Mouse (Mus musculus) kidney, postnatal 25 days (tissue): Measurements from ENCODE around the gene Senp3.
"Not testable (repeated sequence)": the region's sequence is repeated elsewhere in the genome, so short reads cannot be mapped to it uniquely, and the experiment has no call there.

ENCODE experiments used
- DNase-seq, 2 experiments: peaks; one replicate each; pipeline ENCODE4 v3.0.0; 2021; ENCODE audit warnings: mixed read lengths in 2 of 2

Senp3 gene

DNA sequence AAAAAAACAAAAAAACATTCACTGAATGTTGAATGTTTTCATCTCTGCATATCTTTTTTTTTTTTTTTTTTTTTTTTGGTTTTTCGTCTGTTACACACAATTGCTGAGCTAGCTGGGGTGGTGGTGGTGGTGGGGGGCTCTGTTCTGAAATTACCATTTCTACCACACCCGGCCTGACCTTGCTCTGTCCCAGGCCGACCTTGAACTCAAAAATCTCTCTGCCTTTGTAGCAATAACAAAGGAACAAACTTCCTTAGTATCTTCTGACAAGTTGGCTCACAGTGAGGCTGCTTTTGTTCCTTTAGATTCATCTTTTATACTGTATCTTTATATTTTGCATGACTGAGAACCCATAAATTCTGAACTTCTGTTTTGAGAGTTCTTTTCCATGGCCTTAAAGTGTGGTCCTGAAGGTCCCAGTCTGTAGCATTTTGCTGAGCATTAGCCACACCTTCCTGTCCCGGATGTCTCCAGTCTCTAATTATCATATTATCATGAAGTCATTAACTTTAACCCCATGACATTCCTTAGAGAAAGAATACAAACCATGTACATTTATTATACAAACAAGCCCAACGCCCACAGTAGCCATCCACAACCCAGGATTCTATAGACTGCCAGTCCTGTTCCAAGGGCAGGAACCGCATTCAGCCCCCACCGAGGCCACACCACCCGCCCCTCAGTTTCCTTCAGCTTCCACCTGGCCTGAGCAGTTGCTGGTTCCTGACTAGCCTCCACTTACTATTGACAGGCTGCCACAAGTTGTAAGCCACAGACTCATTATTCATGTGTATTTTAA, 22.1 kb upstream of the Senp3 start:
- no peak for DNase-seq

DNA sequence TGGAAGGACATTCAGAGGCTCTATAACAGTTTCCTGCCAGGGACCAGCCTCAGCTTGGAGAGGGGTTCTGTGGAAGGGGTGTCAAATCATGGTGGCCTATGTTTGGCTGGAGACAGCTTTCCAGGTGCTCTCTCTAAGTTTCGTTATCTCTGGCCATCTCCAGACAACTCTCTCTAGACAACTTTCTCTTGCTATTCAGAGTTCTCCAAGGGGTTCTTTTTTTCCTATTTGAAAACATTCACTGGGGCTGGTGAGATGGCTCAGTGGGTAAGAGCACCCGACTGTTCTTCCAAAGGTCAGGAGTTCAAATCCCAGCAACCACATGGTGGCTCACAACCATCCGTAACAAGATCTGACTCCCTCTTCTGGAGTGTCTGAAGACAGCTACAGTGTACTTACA, 21.5 kb upstream of the Senp3 start:
- DNase-seq = not testable (repeated sequence)

DNA sequence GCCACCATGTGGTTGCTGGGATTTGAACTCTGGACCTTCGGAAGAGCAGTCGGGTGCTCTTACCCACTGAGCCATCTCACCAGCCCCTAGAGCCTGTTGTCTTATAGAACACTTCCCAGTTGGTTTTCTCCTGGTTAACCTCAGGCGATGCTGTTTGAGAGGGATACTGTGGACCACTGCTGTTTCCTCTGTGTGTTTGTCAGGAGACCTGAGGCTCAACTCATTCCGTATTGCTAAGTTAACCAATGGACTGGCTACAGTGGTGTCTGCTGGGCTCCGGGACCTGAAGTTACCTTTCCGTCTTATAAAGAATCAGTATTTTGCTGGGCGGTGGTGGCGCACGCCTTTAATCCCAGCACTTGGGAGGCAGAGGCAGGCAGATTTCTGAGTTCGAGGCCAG, 21.0 kb upstream of the Senp3 start:
- not testable (repeated sequence) for DNase-seq

DNA sequence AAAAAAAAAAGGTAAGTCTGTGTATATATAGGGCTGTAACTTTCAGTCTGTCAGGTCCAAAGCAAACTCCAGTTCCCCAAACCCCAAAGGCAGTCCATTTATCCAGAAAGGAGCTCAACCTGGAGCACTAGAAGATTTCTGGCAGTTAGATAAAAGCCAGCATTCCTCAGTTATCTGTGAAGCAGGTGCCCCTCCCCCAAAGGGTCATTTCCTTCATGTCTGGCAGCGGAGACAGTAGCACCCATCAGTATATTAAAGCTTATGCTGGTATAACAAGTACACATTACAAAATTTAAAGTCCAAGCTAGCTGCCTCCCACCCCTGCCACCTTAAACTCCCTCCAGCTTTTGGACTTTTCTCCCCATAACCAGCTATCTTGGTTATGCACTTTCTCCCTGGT, 17.7 kb upstream of the Senp3 start:
- DNase-seq = no peak

DNA sequence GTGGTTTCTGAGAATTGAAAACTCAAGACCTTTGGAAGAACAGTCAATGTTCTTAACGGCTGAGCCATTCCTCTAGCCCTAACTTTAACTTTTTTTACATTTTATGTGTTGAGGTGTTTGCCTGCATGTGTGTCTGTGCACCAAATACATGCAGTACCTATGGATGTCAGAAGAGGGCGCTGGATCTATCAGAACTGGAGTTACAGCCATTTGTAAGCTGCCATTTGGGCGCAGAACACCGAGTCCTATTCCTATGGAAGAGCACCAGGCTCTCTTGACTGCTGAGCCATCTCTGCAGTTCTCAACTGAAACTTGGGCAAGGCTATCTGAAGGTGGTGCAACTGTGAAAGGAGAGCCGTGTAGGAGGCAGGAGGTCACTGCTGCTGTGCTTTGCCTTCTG, 16.7 kb upstream of the Senp3 start:
- DNase-seq = no peak

DNA sequence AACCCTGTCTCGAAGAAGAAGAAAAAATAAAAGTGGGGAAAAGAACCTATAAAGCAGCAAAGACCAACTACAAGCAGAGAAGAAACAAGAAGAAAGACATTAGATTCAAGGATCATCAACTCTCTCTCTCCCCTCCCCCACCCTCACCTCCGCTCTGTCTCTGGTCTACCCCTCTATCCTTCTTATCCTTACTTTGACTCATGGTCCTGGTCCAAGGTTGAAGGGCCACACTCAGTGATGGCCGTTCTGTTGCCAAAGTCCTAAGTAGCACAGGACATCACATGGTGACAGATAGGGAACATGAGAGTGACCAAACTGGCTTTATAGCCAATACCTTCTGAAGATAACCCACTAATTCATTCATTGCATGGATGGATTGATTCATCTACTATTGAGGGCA, 15.5 kb upstream of the Senp3 start:
- DNase-seq = no peak

DNA sequence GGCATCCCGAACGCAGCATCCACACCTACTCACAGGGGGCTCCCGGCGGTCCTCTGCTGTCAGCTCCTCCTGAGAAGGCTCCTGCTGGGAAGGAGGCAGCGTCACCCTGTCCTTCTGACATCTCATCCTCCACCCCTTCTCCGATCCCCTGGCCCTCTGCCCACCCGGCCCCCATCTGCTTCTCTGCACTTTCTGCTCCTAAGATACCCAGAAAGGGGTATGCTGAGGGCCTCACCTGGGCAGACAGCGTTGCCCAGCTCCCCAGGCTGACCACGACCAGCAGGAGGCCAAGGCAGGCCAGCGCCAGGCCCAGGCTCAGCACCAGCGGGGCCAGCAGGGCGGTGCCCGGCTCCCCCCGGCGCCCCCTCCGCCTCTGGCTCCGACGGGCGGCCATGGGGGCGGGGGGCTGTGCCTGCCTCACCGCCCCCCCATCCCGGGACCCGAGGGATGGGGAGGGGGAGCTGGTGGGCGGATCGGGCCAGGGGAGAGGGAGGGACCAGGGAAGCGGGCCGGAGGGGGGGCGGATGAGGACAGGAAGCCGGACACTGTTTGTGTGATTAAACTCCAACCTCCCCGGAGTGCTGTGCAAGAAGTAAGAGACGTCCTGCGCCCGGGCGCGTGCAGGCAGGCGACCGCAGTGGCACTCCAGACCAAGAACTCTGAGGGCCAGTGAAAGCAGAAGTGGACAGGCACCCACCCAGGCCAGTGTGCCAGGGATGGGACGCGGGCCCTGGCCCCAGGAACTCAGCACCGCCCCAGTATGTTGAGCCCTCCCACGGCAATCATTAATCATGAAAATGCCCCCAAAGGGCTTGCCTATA, 13.7 kb upstream of the Senp3 start, which contains the start of the genes Tnfsf12 and Tnfsfm13:
Gene Tnfsf12 (minus strand): TSS at position 489 of the 821 bp plus-strand sequence.
Gene Tnfsfm13 (minus strand): TSS at position 738 of the 821 bp plus-strand sequence.
- peak; percentile 88 to 92 for DNase-seq

DNA sequence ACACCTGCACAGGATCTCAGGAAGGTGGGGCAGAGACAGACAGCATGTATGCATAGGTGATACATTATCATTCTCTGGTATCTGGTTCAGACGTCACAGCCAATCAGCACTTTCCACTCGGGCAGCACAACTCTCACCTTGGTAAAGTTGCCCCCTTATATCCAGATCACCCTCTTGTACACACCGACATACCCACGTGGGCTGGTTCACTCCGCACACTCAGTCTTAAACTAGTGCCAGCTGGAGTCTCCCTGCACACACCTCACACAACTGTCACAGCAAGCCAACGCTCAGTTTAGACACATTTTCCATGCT, 13.1 kb upstream of the Senp3 start:
- no peak for DNase-seq

DNA sequence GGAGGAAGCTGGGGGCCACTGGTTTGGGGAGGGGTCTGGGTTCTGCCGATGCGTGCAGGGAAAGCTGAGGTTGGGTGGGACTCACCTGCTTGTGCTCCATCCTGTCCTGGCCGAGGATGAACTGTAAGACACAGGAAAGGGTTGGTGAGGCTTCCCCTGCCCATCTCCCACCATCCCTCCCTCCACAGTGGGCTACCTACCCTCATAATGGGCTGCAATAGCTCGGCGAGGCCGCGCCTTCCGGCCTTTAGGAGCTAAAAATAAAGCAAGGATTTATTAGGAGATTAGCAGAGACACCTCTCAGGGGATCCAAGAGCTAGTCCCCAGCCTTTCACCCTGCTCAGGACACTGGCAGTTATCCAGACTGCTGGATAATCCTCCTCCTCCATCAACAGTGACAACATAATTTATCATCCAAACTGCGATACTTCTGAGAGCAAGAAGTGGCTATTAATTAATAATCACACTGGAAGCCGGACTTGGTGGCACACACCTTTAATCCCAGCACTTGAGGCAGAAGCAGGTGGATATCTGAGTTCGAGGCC, 11.6 kb upstream of the Senp3 start:
- DNase-seq = peak in 1 of 2 experiments; percentile 25

DNA sequence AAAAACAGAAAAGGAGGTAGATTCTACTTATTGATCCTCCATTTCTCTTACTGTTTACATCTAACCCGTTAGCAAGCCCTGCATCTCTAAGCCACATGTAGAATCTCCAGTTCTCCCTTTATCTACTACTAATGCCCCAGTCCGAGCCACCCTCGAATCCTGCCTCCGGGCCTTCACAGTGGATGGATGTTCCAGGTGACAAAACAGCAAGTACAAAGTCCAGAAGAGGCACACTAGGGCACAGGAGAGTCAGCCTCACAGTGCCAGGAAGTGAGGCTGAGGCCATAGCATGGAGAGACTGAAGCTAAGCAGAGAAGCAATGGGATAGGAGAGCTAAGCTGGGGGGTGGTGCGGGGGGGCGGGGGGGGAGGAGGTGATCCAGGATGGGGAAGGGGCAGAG, 11.0 kb upstream of the Senp3 start:
- DNase-seq = peak; percentile 68 to 87

DNA sequence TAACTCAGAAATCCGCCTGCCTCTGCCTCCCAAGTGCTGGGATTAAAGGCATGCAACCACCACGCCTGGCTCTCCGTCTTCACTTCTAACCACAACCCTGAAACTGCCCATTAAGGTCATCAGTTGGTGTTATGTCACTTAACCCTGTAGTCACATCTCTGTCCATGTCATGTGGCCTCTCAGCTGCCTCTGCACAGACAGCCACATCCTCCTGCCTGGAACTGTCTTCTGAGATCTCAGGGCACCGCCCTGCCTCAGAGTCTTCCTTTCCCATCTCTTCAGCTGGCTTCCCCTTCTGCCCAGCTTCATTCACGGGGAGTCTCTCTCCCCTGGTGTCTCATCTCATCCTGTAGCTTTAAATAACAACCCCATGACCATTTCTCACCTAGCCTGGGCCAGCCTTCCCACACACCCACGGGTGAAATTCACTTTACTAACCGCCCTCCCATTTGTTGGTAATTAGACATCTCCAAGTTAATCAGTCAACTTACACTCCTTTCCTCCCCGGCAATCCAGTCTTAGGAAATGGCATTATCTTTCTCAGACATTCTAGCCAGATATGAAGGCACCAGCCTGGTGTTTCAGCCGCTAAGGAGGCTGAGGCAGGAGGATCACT, 10.4 kb upstream of the Senp3 start:
- DNase-seq = peak; percentile 28 to 63

DNA sequence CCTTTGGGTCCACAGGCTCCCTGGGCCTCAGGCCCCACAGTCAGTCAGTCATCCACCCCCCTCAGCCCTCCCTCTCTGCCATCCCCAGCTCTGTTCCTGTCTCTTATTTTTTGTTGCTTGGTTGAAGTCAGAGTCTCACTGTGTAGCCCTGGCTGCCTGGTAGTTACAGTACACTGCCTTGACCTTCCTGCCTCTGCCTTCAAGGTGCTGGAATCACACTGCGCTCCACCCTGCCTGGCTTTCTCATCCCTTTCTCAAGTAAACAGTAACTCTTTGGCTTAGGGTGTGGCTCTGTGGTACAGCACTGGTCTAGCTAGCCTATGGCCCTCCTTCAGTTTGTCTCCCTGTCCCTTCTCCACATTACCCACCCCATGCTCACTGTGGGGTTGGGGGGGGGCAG, 8.0 kb upstream of the Senp3 start:
- DNase-seq = peak in 1 of 2 experiments; percentile 66

DNA sequence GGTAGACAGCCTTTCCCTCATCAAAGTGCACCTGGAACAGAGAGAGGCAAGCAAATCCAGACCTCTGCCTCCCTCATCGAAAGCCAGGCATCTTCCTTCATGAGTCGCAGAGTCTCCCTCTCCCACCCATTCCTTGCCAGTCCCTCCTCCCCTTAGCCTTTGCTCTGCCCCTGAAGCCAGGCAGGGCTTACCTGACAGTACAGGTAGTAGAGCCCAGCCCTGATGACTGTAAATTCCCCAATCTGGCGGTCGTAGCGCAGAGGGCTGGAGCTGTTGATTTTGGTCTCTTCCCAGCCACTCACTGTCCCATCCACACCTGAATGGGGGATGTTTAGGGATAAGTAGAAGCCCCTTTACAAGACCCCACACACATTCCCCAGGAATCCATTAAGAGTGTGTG, 5.2 kb upstream of the Senp3 start:
- DNase-seq = no peak

DNA sequence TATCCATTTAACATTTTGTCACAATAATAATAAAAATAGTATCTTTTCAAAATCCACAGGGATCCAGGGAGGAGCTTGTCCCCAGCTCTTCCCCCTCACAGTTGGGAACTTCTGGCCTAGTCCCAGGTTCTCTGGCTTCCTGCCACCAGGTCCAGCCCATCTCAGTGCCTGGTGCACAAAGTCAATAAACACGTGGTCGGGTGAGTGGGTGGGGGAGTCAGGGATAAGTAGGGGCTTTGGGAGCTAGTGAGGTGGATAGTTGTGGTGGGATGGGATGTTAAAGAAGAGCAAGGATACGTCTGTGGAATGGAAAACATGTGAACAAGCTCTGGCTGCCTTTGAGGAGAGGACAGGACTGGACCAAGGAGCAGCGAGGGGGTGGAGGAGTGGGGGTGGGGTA, 4.5 kb upstream of the Senp3 start:
- peak; percentile 90 to 92 for DNase-seq

DNA sequence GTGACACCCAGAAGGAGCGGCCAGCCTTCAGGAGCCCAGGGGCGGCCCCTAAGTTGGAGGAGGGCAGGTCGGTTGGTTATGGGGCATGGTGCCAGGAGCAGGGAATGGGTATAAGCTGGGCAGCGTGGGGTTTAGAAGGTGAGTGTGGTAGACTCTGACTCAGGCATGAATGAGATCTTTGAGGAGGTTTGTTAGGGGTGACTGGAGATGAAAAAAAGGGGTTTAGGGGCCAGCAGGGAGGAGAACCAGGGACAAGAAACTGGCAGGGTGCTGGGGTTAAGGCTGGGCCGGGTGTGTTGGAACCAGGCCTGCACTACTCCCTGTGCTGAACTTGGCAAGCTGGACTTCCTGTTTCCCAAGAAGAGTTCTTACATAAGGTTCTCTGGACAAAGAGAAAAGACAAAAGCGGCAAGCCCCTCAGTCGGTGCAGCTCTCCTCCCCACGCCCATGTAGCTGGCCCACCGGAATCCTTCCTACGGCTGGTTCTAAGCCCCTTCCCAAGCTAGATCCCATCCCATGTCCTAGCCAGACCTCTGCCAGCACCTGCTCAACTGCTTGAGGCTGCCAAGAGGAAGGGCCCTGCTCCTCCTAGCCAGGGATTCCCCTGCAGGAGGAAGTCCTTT, 3.8 kb upstream of the Senp3 start, which contains the start of gene Tnfsf13:
Gene Tnfsf13 (minus strand): TSS at position 259 of the 623 bp plus-strand sequence.
- DNase-seq = peak; percentile 87 to 94

DNA sequence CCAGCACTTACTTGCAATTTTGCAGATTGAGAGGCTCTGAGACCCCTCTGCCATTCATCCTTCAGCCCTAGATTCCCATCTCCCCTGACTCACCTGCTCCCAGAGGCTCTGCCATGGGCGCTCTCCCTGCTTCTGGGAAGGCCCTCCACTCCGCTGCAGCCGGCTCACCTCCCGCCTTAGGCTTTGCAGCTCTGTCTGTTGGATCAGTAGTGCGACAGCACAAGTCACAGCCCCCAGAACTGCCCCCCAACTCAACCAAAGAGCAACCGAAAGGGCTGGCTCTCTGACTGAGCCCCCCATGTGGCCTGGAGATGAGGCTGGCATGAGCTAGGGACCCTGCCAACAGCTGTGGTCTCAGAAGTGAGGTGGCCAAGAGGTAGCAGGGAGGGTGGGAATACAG, 3.1 kb upstream of the Senp3 start:
- no peak for DNase-seq

DNA sequence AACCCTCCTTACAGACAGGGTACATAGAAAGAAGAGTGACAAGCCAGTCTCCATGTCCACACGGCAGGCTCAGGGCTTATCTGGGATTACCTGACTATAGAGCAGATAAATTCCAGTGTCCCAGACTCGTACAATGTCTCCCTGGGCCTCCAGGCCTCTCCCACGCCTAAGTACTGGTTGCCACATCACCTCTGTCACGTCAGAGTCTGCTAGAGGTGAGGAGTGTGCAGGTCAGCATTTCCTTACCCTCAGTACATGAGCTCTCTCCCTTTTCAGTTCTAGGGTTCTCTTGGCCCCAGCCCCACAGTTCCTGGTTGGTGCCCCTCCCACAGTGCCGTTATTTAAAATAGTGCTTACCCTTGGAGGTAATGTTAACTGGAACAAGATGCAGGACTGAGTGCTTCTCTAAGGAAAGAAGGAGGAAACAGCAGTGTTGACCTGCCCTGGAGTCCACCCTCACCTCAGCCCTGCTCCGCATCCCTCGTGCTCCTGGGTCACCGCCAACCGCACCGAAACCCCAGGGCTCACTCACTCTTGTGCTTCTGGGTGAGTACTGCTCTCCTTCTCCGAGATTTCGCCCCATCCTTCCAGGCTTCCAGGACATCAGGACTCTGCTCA, 2.4 kb upstream of the Senp3 start:
- no peak for DNase-seq

DNA sequence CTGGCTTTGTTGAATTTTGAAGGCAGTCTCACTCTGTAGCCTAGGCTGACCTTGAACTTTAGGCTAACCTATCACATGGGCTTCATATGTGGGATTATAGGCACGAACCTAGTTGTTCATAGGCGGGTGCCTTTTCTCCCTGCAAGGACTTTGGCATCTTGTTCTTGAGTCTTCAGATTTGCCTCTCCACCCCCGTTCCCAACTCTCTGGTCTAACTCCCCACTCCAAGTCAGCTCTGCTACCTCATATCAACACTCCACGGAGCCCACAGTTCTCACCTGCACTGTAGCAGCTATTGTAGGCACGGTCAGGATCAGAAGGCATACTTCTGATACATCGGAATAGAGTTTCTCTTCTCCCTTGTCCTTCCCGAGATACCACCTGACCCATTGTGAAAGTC, 1.7 kb upstream of the Senp3 start:
- no peak for DNase-seq

DNA sequence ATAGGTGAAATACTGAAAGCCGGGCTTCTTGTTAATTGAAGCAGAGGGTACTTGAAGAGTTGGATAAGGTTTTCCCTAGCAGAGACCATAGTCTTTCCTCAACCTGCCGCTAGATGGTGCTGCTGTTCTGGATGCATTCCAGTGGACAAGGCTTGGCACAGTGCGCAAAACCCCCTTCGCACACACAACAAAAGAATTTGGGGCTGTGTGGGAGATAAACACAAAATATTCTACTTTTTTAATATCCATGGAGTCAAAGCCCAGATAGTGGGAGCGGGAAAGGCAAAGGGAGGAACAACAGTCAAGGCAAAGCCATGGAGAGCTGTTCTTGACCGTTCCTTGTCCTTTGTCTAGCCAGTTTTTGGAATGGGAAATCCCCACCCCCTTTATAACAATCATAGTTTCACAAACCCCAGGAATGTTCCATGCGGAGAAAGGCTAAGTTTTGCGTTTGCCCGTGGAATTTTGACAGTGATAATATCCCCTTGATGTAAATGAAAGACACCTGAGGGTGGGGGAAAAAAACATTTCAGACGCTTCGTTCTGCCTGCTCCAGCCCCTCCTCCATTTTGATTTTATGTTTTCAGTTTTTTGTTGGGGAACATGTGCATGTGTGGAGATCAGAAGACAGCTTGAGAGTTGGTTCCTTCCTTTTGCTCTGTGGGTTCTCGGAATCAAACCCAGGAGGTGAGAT, 1.1 kb upstream of the Senp3 start:
- peak; percentile 89 to 92 for DNase-seq

DNA sequence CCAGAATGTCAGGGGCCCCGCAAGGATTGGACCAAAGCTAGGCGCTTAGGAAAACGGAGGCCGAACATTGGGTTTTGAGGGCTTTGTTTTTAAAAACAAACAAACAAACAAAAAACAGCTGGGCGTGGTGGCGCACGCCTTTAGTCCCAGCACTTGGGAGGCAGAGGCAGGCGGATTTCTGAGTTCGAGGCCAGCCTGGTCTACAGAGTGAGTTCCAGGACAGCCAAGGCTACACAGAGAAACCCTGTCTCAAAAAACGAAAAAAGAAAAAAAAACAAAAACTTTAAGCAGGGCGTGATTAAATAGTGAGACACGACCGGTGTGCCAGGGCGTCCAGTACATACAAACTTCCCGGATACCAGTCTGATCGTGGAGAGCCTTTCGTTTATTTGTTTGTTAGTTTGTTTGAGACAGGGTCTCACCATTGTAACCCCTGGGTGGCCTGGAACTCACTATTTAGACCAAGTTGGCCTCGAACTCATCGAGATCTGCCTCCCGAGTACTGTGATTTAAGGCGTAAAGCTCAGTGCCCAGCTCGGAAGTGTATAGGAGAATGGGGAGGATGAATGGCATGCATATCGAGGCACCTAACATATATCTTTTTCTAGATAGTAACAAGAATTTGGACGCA, 440 bp upstream of the Senp3 start:
- no peak for DNase-seq
